Mouse (Mus musculus): ENCODE results near the gene Fbxl19. TPM values are rescaled to one million over a fixed set of nuclear protein-coding genes. Genes with fewer than 3 reads are reported as not detected.
A peak's percentile ranks its signal among the peaks of the same experiment; 100 is the strongest.
"Not testable (repeated sequence)": the region's sequence is repeated elsewhere in the genome, so short reads cannot be mapped to it uniquely, and the experiment has no call there.

Fbxl19 gene
- polyA plus RNA-seq, 1 experiment from 2014 or later = 3.4 TPM

GRCm38 (mm10) chr7:127768997-127769593, 24.8 kb downstream of the Fbxl19 start:
- Histone ChIP-seq H3K9ac (peak overlapping the region; percentile 88), H3K4me2 (peak overlapping the region; percentile 94), H3K36me3 (peaks cover 38% of the 10 kb centered on the region), H3K9me3 (replicated peaks) (no peaks in the 10 kb centered on the region), H3K27me3 (replicated peaks) (peaks cover 3% of the 10 kb centered on the region; the same call in 1 of the 2 replicates), H3K4me1 (replicated peaks) (peaks cover 24% of the 10 kb centered on the region), H3K4me3 (peak overlapping the region; percentile 75), H3K27ac (ENCODE audit: poor library complexity, severe bottlenecking) (peak overlapping the region; percentile 82)
- 2% methylated on average over 16 of the region's 16 CpGs for WGBS
- peak; percentile 83 for ATAC-seq (ENCODE audit: insufficient number of reproducible peaks, low FRiP score)

- peak; percentile 88 for ATAC-seq (ENCODE audit: insufficient number of reproducible peaks, low FRiP score)
- WGBS = under 1% methylated on average over 24 of the region's 24 CpGs
- peak within 1 kb of the TSS; percentile 75 for H3K4me3 ChIP-seq
- H3K9me3 ChIP-seq (replicated peaks) = no peaks in the 10 kb centered on the region
- H3K27me3 ChIP-seq (replicated peaks) = peaks cover 3% of the 10 kb centered on the region; the same call in 1 of the 2 replicates
- H3K27ac ChIP-seq (ENCODE audit: poor library complexity, severe bottlenecking) = peak within 1 kb of the TSS; percentile 82
- H3K36me3 ChIP-seq = peaks cover 34% of the 10 kb centered on the region
- peaks cover 24% of the 10 kb centered on the region for H3K4me1 ChIP-seq (replicated peaks)
- peak within 1 kb of the TSS; percentile 88 for H3K9ac ChIP-seq
- H3K4me2 ChIP-seq = peak within 1 kb of the TSS; percentile 94
Measured at GRCm38 (mm10) chr7:127769651-127770038, 25.3 kb downstream of the Fbxl19 start, which contains the start of gene Orai3. TSS of gene Orai3 (plus strand) at chr7:127769815.

GRCm38 (mm10) chr7:127770039-127770905, 25.9 kb downstream of the Fbxl19 start:
- H3K27me3 ChIP-seq (replicated peaks) = peaks cover 3% of the 10 kb centered on the region; the same call in 1 of the 2 replicates
- H3K4me2 ChIP-seq = peak overlapping the region; percentile 94
- H3K9me3 ChIP-seq (replicated peaks) = no peaks in the 10 kb centered on the region
- H3K27ac ChIP-seq (ENCODE audit: poor library complexity, severe bottlenecking) = peak overlapping the region; percentile 82
- ATAC-seq (ENCODE audit: insufficient number of reproducible peaks, low FRiP score) = peak; percentile 52
- peaks cover 24% of the 10 kb centered on the region for H3K4me1 ChIP-seq (replicated peaks)
- H3K36me3 ChIP-seq = peaks cover 28% of the 10 kb centered on the region
- 2% methylated on average over 27 of the region's 27 CpGs for WGBS
- peak overlapping the region; percentile 75 for H3K4me3 ChIP-seq
- peak overlapping the region; percentile 88 for H3K9ac ChIP-seq

- H3K27me3 ChIP-seq (replicated peaks) = peaks cover 3% of the 10 kb centered on the region; the same call in 1 of the 2 replicates
- H3K27ac ChIP-seq (ENCODE audit: poor library complexity, severe bottlenecking) = no peak overlapping the region
- H3K9ac ChIP-seq = peak overlapping the region; percentile 88; the same call in 1 of the 2 replicates
- H3K4me3 ChIP-seq = peak overlapping the region; percentile 75; the same call in 1 of the 2 replicates
- H3K9me3 ChIP-seq (replicated peaks) = no peaks in the 10 kb centered on the region
- WGBS = 69% methylated on average over 5 of the region's 5 CpGs
- peak overlapping the region; percentile 94 for H3K4me2 ChIP-seq
- H3K36me3 ChIP-seq = peaks cover 21% of the 10 kb centered on the region
- peaks cover 26% of the 10 kb centered on the region for H3K4me1 ChIP-seq (replicated peaks)
- no peak for ATAC-seq (ENCODE audit: insufficient number of reproducible peaks, low FRiP score)
Measured at GRCm38 (mm10) chr7:127771262-127771661, 26.9 kb downstream of the Fbxl19 start.

GRCm38 (mm10) chr7:127772080-127772479, 27.7 kb downstream of the Fbxl19 start:
- H3K4me1 ChIP-seq (replicated peaks) = peaks cover 26% of the 10 kb centered on the region
- no peak for ATAC-seq (ENCODE audit: insufficient number of reproducible peaks, low FRiP score)
- H3K9ac ChIP-seq = no peak overlapping the region
- H3K27me3 ChIP-seq (replicated peaks) = peaks cover 3% of the 10 kb centered on the region; the same call in 1 of the 2 replicates
- H3K4me3 ChIP-seq = no peak overlapping the region
- no peak overlapping the region for H3K4me2 ChIP-seq
- H3K36me3 ChIP-seq = peaks cover 13% of the 10 kb centered on the region
- no peaks in the 10 kb centered on the region for H3K9me3 ChIP-seq (replicated peaks)
- WGBS = 68% methylated on average over 3 of the region's 3 CpGs
- H3K27ac ChIP-seq (ENCODE audit: poor library complexity, severe bottlenecking) = no peak overlapping the region

GRCm38 (mm10) chr7:127772557-127772956, 28.2 kb downstream of the Fbxl19 start:
- Histone ChIP-seq H3K4me2 (no peak overlapping the region), H3K27me3 (replicated peaks) (peaks cover 3% of the 10 kb centered on the region; the same call in 1 of the 2 replicates), H3K4me1 (replicated peaks) (peaks cover 26% of the 10 kb centered on the region), H3K9me3 (replicated peaks) (no peaks in the 10 kb centered on the region), H3K4me3 (no peak overlapping the region), H3K36me3 (peaks cover 8% of the 10 kb centered on the region), H3K27ac (ENCODE audit: poor library complexity, severe bottlenecking) (no peak overlapping the region), H3K9ac (no peak overlapping the region)
- no peak for ATAC-seq (ENCODE audit: insufficient number of reproducible peaks, low FRiP score)
- 86% methylated on average over 1 of the region's 1 CpGs for WGBS

GRCm38 (mm10) chr7:127773664-127774384, 29.5 kb downstream of the Fbxl19 start:
- Histone ChIP-seq H3K36me3 (peaks cover 6% of the 10 kb centered on the region), H3K4me3 (no peak overlapping the region), H3K27me3 (replicated peaks) (peaks cover 3% of the 10 kb centered on the region; the same call in 1 of the 2 replicates), H3K27ac (ENCODE audit: poor library complexity, severe bottlenecking) (no peak overlapping the region), H3K9ac (no peak overlapping the region), H3K4me2 (no peak overlapping the region), H3K4me1 (replicated peaks) (peaks cover 36% of the 10 kb centered on the region), H3K9me3 (replicated peaks) (no peaks in the 10 kb centered on the region)
- 42% methylated on average over 9 of the region's 9 CpGs for WGBS
- ATAC-seq (ENCODE audit: insufficient number of reproducible peaks, low FRiP score) = no peak

GRCm38 (mm10) chr7:127775837-127776236, 31.5 kb downstream of the Fbxl19 start:
- not testable (repeated sequence) for H3K9me3 ChIP-seq (replicated peaks); H3K27me3 ChIP-seq (replicated peaks); ATAC-seq (ENCODE audit: insufficient number of reproducible peaks, low FRiP score)
- Histone ChIP-seq H3K4me3 (peak overlapping the region; percentile 99), H3K4me2 (peak overlapping the region; percentile 94), H3K4me1 (replicated peaks) (peaks cover 18% of the 10 kb centered on the region), H3K27ac (ENCODE audit: poor library complexity, severe bottlenecking) (peak overlapping the region; percentile 99; the same call in 1 of the 2 replicates), H3K9ac (peak overlapping the region; percentile 96), H3K36me3 (peaks cover 26% of the 10 kb centered on the region)
- WGBS = 70% methylated on average over 7 of the region's 7 CpGs

GRCm38 (mm10) chr7:127776426-127776825, 32.1 kb downstream of the Fbxl19 start, which contains the start of gene Setd1a:
TSS of gene Setd1a (plus strand) at chr7:127776670.
- WGBS = under 1% methylated on average over 23 of the region's 23 CpGs

GRCm38 (mm10) chr7:127776878-127777473, 32.6 kb downstream of the Fbxl19 start:
- H3K4me1 ChIP-seq (replicated peaks) = peaks cover 12% of the 10 kb centered on the region
- ATAC-seq (ENCODE audit: insufficient number of reproducible peaks, low FRiP score) = peak; percentile 94
- H3K9me3 ChIP-seq (replicated peaks) = no peaks in the 10 kb centered on the region
- H3K4me2 ChIP-seq = peak overlapping the region; percentile 94
- under 1% methylated on average over 61 of the region's 70 CpGs for WGBS
- no peaks in the 10 kb centered on the region for H3K27me3 ChIP-seq (replicated peaks)
- peaks cover 37% of the 10 kb centered on the region for H3K36me3 ChIP-seq
- H3K9ac ChIP-seq = peak overlapping the region; percentile 96
- H3K4me3 ChIP-seq = peak overlapping the region; percentile 99
- peak overlapping the region; percentile 99 for H3K27ac ChIP-seq (ENCODE audit: poor library complexity, severe bottlenecking)

More at GRCm38 (mm10) chr7:127776426-127776825, 32.1 kb downstream of the Fbxl19 start, which contains the start of gene Setd1a:
- Histone ChIP-seq H3K27me3 (replicated peaks) (no peaks in the 10 kb centered on the region), H3K9ac (peak within 1 kb of the TSS; percentile 96), H3K4me1 (replicated peaks) (peaks cover 13% of the 10 kb centered on the region), H3K27ac (ENCODE audit: poor library complexity, severe bottlenecking) (peak within 1 kb of the TSS; percentile 99), H3K4me2 (peak within 1 kb of the TSS; percentile 94), H3K9me3 (replicated peaks) (no peaks in the 10 kb centered on the region), H3K36me3 (peaks cover 32% of the 10 kb centered on the region), H3K4me3 (peak within 1 kb of the TSS; percentile 99)
- peak; percentile 78 for ATAC-seq (ENCODE audit: insufficient number of reproducible peaks, low FRiP score)
